Mouse (Mus musculus) liver, postnatal 0 days (tissue): Measurements from ENCODE around the gene Gm5129.
"Not testable (repeated sequence)": the region's sequence is repeated elsewhere in the genome, so short reads cannot be mapped to it uniquely, and the experiment has no call there.

Source experiments
- CTCF ChIP-seq: sonication (generic); IDR thresholded peaks from 2 replicates; pipeline ENCODE4 v1.5.1; 2016; ENCODE audit warnings: antibody characterized with exemption, low read depth
- EP300 ChIP-seq: IDR thresholded peaks from 2 replicates; pipeline ENCODE4 v1.6.1; 2016; ENCODE audit warnings: antibody characterized with exemption, low read depth, mild to moderate bottlenecking

DNA sequence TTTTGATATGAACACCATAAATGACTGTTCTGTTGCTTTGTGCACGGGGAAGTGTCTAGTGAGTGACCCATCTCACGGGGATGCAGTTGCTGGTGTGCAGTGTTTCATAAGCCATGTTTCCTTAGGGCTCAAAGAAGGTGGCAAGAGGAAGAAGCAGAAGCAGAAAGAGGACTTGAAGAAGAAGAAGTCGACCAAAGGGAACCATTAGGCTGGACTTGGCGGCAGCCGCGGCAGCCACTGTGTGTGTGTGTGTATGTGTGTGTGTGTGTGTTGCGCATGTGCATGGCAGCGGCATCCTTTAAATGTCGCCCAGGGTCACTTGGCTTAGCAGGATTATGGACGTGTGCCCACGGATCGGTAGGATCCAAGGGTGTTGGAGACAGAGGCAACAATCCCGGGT, 49.2 kb upstream of the Gm5129 start:
- not testable (repeated sequence) for TF ChIP-seq CTCF, EP300
